Mouse (Mus musculus) lung, postnatal 0 days (tissue): ENCODE results near the gene Vmn1r25.
"Not testable (repeated sequence)": the region's sequence is repeated elsewhere in the genome, so short reads cannot be mapped to it uniquely, and the experiment has no call there.

Experiments
- CTCF ChIP-seq: IDR thresholded peaks from 2 replicates; pipeline ENCODE4 v1.5.1; 2016; ENCODE audit warnings: antibody characterized with exemption, mild to moderate bottlenecking
- EP300 ChIP-seq: IDR thresholded peaks from 2 replicates; pipeline ENCODE4 v1.6.1; 2016; ENCODE audit warnings: antibody characterized with exemption, mild to moderate bottlenecking, control low read depth

- TF ChIP-seq CTCF, EP300: not testable (repeated sequence)
Measured at GRCm38 (mm10) chr6:57961403-57961802, 19.2 kb downstream of the Vmn1r25 start, which contains the start of gene Vmn1r24.
